Mouse (Mus musculus) liver, adult (tissue): Measurements from ENCODE around the gene Prg4.

Experiments
- GATA4 ChIP-seq: IDR thresholded peaks from 2 replicates; pipeline ENCODE4 v1.6.1; 2014; ENCODE audit warnings: mild to moderate bottlenecking, low read length; ENCODE audit not compliant: insufficient replicate concordance

Gene Prg4

GRCm38 (mm10) chr1:150466132-150466531, at the start of gene Prg4:
Gene Prg4, minus strand, starts transcription at chr1:150466165.
- no peak for TF ChIP-seq GATA4

GRCm38 (mm10) chr1:150513041-150513440, 47.1 kb upstream of the Prg4 start:
- no peak for TF ChIP-seq GATA4

- no peak for TF ChIP-seq GATA4
Measured at GRCm38 (mm10) chr1:150505794-150506193, 39.8 kb upstream of the Prg4 start.

GRCm38 (mm10) chr1:150503321-150503720, 37.4 kb upstream of the Prg4 start:
- TF ChIP-seq GATA4 = no peak

- TF ChIP-seq GATA4 = no peak
Measured at GRCm38 (mm10) chr1:150498177-150498576, 32.2 kb upstream of the Prg4 start.

- TF ChIP-seq GATA4 = no peak
Measured at GRCm38 (mm10) chr1:150497690-150498089, 31.7 kb upstream of the Prg4 start.

DNA sequence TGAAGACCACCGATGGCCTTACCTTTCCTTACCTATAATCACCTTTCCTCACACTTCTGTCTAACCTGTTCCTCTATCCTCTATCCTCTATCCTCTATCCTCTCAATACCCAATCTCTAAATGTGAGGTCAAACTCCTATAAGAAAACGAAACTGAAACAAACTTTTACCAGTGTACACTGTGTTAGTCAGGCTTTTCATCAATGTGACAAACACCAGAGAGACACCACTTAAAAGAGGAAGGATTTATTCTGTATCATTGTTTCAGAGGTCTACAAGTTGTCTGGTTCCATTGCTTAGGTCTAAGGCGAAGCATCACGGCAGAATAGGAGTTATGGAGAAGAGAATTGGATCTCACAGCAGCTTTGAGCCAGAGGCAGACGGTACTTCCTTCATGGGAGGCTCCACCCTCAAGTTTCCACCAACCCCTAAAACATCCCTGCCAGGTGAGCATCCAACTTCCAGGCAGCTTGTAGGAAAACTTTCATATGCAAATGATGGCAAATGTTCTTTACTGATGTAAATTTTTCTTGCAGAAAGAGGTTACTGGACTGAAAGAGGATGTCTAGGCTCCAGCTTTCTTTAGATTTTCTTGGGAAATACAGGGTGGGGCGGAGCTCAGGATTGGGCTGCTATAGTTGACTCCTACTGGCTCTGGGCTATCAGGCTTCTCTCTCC, 30.8 kb upstream of the Prg4 start:
- TF ChIP-seq GATA4 = no peak

DNA sequence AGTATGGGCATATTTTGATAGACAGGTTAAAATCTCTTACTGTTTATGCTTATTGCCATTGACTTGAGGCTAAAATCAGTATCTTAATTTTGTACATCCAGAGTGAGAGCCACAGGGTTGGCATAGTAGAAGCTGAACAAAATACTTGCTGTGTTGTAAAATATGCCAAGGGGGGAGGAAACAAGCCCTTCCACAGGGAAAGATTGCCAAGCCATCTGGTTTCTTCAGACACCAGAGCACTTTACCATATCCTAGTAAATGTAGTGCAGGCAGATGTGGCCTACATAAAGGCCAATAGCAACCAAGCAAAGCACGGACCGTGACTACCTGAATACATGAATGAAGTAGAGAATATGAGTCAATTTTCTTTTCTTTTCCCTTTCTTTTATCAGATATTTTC, 23.2 kb upstream of the Prg4 start:
- no peak for TF ChIP-seq GATA4

GRCm38 (mm10) chr1:150480674-150481073, 14.7 kb upstream of the Prg4 start:
- no peak for TF ChIP-seq GATA4

- TF ChIP-seq GATA4 = no peak
Measured at GRCm38 (mm10) chr1:150472525-150472924, 6.6 kb upstream of the Prg4 start.

DNA sequence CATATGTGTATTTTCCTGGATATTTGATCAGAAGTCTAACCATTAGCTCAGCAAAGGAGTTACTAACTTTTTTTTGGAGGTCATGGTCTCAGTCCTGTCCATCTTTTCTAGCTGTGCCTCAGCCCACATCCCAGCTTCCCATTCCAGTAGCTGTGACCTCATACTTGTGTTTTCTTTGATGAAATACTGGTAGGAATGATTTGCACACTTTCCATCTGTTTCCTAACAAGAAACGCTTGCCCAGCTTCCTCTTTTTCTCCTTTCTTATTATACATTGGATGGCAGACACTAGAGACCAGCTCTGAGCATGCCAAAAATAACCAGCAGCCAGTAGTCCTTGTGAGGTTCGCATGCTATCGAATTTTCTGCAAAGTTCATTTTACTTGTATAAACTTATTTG, 4.0 kb upstream of the Prg4 start:
- no peak for TF ChIP-seq GATA4

GRCm38 (mm10) chr1:150465364-150465763, 601 bp downstream of the Prg4 start:
- no peak for TF ChIP-seq GATA4

DNA sequence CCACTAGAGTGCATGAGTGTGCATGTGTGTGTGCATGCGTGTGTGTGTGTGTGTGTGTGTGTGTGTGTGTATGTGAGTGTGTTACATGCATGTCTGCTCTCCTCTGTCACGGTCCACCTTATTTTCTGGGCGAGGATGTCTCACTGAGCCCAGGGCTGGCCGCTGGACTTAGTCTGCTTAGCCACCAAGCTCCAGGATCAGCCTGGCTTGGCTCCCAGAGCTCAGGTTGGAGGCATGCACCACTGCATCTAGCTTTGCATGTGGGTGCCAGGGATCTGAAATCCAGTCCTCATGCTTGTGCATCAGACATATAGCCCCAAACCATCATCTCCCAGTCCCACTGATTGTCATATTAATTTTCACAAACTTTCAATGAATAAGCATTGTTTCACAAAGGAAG, 2.3 kb downstream of the Prg4 start:
- no peak for TF ChIP-seq GATA4

DNA sequence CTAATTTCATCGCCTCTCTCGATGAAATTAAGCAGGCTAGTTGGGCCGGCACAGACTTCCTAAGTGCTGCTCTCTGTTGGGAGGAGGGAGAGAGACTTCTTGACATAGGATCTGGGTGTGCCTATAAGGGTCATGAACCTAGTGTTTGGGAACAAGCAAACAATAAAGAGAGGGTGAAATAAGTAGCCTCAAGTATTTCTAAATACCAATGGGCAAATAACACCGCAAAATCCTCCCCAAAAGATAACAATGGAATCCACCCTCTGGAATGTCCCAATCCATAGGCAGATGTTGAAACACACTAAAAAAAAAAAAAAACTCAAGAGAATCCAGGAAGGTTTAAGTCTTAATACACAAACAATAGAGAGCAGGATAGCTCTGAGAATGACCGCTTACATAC, 2.9 kb downstream of the Prg4 start:
- TF ChIP-seq GATA4 = no peak

- no peak for TF ChIP-seq GATA4
Measured at GRCm38 (mm10) chr1:150460595-150460994, 5.4 kb downstream of the Prg4 start.

GRCm38 (mm10) chr1:150459599-150459998, 6.4 kb downstream of the Prg4 start:
- no peak for TF ChIP-seq GATA4

DNA sequence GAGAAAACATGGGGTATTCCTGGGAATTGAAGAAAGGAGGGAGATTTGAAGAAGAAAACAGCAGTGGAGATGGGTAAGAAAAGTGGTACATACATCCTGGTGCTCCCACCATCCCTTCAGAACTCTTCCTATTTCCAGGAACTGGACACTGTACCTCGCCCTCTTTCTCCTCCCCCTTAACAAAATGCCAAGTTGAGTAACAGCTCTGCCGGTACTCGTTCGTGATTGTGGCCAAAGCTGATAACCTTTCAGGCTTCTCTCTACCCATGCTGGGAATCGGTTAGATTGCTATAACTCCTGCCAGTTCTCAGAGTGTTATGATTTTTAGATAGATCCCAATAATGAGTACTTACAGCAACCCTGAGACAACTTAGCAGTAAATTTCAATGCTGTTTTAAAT, 7.0 kb downstream of the Prg4 start:
- peak; percentile 80; the same call in 1 of the 2 replicates for TF ChIP-seq GATA4

DNA sequence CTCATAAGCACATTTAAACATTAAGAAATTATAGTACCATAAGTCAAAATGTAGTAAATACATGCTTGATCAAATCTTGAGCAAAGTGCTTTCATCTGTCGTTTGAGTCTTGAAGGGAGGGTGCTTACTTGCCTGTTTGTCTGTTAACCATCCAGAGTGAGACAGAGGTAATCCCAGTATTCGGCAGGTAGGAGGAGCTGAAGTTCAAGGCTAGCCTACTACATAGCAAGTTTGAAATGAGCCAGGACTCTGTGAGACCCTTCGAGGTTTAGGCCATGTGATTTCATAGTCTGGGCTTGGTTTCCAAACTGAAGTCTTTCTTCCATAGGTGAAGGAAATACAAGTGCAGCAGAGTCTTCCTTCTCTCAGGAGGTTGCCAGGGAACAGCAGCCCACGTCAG, 24.2 kb downstream of the Prg4 start:
- TF ChIP-seq GATA4 = no peak

GRCm38 (mm10) chr1:150438641-150439040, 27.3 kb downstream of the Prg4 start:
- TF ChIP-seq GATA4 = no peak
